Mouse (Mus musculus): ENCODE measurements around the gene Snx22.

The Snx22 gene

GRCm38 (mm10) chr9:66069583-66069982 lies at the start of gene Snx22:
Snx22 (minus strand) TSS chr9:66069719.
- DNase-seq: peak; percentile 91 to 93

- peak in 1 of 2 experiments; percentile 24 for DNase-seq
Observed at GRCm38 (mm10) chr9:66116890-66117289, 47.4 kb upstream of the Snx22 start.

GRCm38 (mm10) chr9:66114341-66114740 lies 44.8 kb upstream of the Snx22 start:
- DNase-seq: no peak

- peak in 1 of 2 experiments; percentile 19 for DNase-seq
Observed at GRCm38 (mm10) chr9:66110611-66111379, 41.3 kb upstream of the Snx22 start.

GRCm38 (mm10) chr9:66110126-66110525 lies 40.6 kb upstream of the Snx22 start:
- peak in 1 of 2 experiments; percentile 21 for DNase-seq

- DNase-seq: peak in 1 of 2 experiments; percentile 28
Observed at GRCm38 (mm10) chr9:66109574-66109973, 40.1 kb upstream of the Snx22 start.

- no peak for DNase-seq
Observed at GRCm38 (mm10) chr9:66105168-66105567, 35.6 kb upstream of the Snx22 start.

- DNase-seq: no peak
Observed at GRCm38 (mm10) chr9:66104601-66105000, 35.1 kb upstream of the Snx22 start.

GRCm38 (mm10) chr9:66102668-66103067 lies 33.1 kb upstream of the Snx22 start:
- no peak for DNase-seq

- DNase-seq: no peak
Observed at GRCm38 (mm10) chr9:66101577-66101976, 32.1 kb upstream of the Snx22 start.

- DNase-seq: no peak
Observed at GRCm38 (mm10) chr9:66092664-66093063, 23.1 kb upstream of the Snx22 start.

- DNase-seq: no peak
Observed at GRCm38 (mm10) chr9:66091327-66092231, 22.1 kb upstream of the Snx22 start.

GRCm38 (mm10) chr9:66090593-66091244 lies 21.2 kb upstream of the Snx22 start:
- no peak for DNase-seq

GRCm38 (mm10) chr9:66088411-66088810 lies 18.9 kb upstream of the Snx22 start:
- peak; percentile 70 to 73 for DNase-seq

GRCm38 (mm10) chr9:66087062-66087461 lies 17.5 kb upstream of the Snx22 start:
- DNase-seq: no peak

GRCm38 (mm10) chr9:66084171-66084570 lies 14.7 kb upstream of the Snx22 start:
- no peak for DNase-seq

GRCm38 (mm10) chr9:66081999-66082398 lies 12.5 kb upstream of the Snx22 start:
- DNase-seq: no peak

GRCm38 (mm10) chr9:66080804-66081459 lies 11.4 kb upstream of the Snx22 start:
- no peak for DNase-seq

GRCm38 (mm10) chr9:66078493-66078892 lies 9.0 kb upstream of the Snx22 start:
- no peak for DNase-seq

GRCm38 (mm10) chr9:66078072-66078471 lies 8.6 kb upstream of the Snx22 start:
- no peak for DNase-seq

- no peak for DNase-seq
Observed at GRCm38 (mm10) chr9:66072754-66073153, 3.2 kb upstream of the Snx22 start.

GRCm38 (mm10) chr9:66070151-66070550 lies 632 bp upstream of the Snx22 start:
- no peak for DNase-seq

- peak; percentile 49 to 61 for DNase-seq
Observed at GRCm38 (mm10) chr9:66068971-66069391, 538 bp downstream of the Snx22 start.

Measured in kidney, postnatal 4 days (tissue).